Mouse (Mus musculus): Measurements from ENCODE around the gene Slc6a12. TPM values are rescaled to one million over a fixed set of nuclear protein-coding genes. Genes with fewer than 3 reads are reported as not detected.
"Not testable (repeated sequence)": the region's sequence is repeated elsewhere in the genome, so short reads cannot be mapped to it uniquely, and the experiment has no call there.

Slc6a12 gene
- polyA plus RNA-seq, 1 experiment from 2014 or later = 0.25 TPM

DNA sequence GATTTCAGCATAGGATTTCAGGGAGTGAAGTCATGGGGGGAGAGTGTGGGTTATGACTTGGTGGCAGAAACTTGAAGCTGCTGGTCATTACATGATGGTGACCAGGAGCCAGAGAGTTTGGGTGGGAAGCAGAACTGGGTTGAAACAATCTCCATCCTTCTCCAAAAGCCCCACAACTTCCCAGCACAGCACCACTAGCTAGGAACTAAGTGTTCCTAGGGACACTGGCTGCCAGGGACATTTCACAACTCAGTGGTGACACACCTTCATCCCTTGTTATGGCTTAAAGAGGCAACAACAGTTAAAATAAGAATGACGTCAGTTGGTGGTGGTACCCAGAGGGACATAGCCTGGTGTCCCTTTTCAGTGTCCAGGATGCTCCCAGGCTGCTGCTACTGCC, 13.2 kb downstream of the Slc6a12 start:
- WGBS = 79% methylated on average over 1 of the region's 1 CpGs
- H3K36me3 ChIP-seq = no peaks in the 10 kb centered on the region
- DNase-seq (ENCODE audit: low spot score) = no peak

DNA sequence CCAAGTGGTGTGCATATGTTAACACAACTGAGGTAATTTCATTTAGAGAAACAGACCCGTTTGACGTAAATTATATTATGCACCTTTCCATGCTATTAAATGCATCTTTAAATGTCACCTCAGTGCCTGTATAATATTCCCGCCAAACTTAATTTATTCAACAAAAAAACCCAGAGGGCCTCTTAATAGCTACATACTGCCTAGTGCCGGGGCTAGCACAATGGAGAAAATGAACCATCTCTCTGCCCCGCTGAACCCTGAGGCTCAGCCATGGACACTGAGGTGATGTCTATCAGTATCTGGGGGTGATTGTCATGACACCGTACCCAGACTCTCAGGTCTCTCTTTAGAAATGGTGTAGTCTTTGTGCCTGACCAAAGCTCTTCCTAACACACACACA, 14.4 kb downstream of the Slc6a12 start:
- no peak for DNase-seq (ENCODE audit: low spot score)
- H3K36me3 ChIP-seq = no peaks in the 10 kb centered on the region
- no peaks in the 10 kb centered on the region for H3K9me3 ChIP-seq
- no peak overlapping the region for H3K4me3 ChIP-seq
- 83% methylated on average over 6 of the region's 6 CpGs for WGBS
- peaks cover 30% of the 10 kb centered on the region for H3K27me3 ChIP-seq (ENCODE audit: insufficient read depth, poor library complexity, severe bottlenecking)
- H3K27ac ChIP-seq = no peak overlapping the region
- H3K4me1 ChIP-seq = no peaks in the 10 kb centered on the region

More for the DNA sequence above, 13.2 kb downstream of the Slc6a12 start:
- H3K27ac ChIP-seq = no peak overlapping the region
- H3K4me1 ChIP-seq = no peaks in the 10 kb centered on the region
- no peaks in the 10 kb centered on the region for H3K9me3 ChIP-seq
- no peak overlapping the region for H3K4me3 ChIP-seq
- H3K27me3 ChIP-seq (ENCODE audit: insufficient read depth, poor library complexity, severe bottlenecking) = peaks cover 21% of the 10 kb centered on the region; the same call in 1 of the 2 replicates

GRCm38 (mm10) chr6:121363061-121363460, 20.2 kb downstream of the Slc6a12 start:
- 65% methylated on average over 6 of the region's 6 CpGs for WGBS
- Histone ChIP-seq H3K27me3 (ENCODE audit: insufficient read depth, poor library complexity, severe bottlenecking) (peaks cover 39% of the 10 kb centered on the region), H3K36me3 (no peaks in the 10 kb centered on the region), H3K4me1 (no peaks in the 10 kb centered on the region), H3K4me3 (no peak overlapping the region), H3K9me3 (no peaks in the 10 kb centered on the region), H3K27ac (no peak overlapping the region)
- no peak for DNase-seq (ENCODE audit: low spot score)

DNA sequence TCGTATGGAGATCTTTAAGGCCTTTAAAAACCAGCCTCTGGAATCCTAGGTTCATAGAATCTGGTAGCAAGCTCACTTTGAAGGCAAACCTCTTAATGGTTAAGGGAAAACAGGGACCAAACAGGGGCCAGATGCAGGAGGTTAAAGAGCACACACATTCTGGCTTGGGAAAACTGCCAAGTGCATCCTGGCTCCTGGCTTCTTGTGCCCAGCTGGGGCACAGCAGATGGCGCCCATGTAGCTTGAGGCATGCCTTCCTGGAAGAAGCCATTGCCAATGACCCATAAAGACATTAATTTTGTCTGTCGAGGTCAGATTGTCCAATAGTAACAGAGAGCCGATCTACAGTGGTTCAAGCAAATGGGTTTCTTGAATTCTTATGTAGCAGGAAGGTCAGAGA, 21.1 kb downstream of the Slc6a12 start:
- Histone ChIP-seq H3K27me3 (ENCODE audit: insufficient read depth, poor library complexity, severe bottlenecking) (peaks cover 39% of the 10 kb centered on the region), H3K4me1 (no peaks in the 10 kb centered on the region), H3K27ac (no peak overlapping the region), H3K36me3 (no peaks in the 10 kb centered on the region), H3K9me3 (no peaks in the 10 kb centered on the region), H3K4me3 (no peak overlapping the region)
- DNase-seq (ENCODE audit: low spot score) = no peak
- WGBS = 79% methylated on average over 4 of the region's 4 CpGs

DNA sequence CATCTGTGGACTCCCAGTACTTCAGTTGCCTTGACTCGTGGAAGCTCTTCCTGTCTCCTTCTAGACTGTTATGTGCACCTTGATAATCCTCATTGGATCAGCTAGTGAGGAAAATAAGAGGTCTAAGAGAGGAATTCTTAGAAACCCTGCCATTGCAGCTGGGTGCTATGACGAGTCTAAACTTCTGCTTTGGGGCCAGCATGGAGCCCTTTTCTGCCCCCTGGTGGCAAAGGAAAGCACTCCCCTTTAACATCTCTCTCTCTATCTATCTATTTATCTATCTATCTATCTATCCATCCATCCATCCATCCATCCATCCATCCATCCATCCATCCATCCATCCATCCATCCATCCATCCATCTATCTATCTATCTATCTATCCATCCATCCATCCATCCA, 23.7 kb downstream of the Slc6a12 start:
- H3K27ac ChIP-seq; H3K4me1 ChIP-seq; H3K9me3 ChIP-seq; H3K36me3 ChIP-seq; H3K4me3 ChIP-seq; DNase-seq (ENCODE audit: low spot score): not testable (repeated sequence)
- peaks cover 27% of the 10 kb centered on the region for H3K27me3 ChIP-seq (ENCODE audit: insufficient read depth, poor library complexity, severe bottlenecking)
- 15% methylated on average over 2 of the region's 2 CpGs for WGBS

- 57% methylated on average over 3 of the region's 3 CpGs for WGBS
- H3K4me3 ChIP-seq = no peak overlapping the region
- no peaks in the 10 kb centered on the region for H3K4me1 ChIP-seq
- DNase-seq (ENCODE audit: low spot score) = no peak
- H3K9me3 ChIP-seq = no peaks in the 10 kb centered on the region
- H3K27me3 ChIP-seq (ENCODE audit: insufficient read depth, poor library complexity, severe bottlenecking) = peaks cover 22% of the 10 kb centered on the region
- H3K27ac ChIP-seq = no peak overlapping the region
- no peaks in the 10 kb centered on the region for H3K36me3 ChIP-seq
Measured at GRCm38 (mm10) chr6:121367099-121367498, 24.2 kb downstream of the Slc6a12 start.

DNA sequence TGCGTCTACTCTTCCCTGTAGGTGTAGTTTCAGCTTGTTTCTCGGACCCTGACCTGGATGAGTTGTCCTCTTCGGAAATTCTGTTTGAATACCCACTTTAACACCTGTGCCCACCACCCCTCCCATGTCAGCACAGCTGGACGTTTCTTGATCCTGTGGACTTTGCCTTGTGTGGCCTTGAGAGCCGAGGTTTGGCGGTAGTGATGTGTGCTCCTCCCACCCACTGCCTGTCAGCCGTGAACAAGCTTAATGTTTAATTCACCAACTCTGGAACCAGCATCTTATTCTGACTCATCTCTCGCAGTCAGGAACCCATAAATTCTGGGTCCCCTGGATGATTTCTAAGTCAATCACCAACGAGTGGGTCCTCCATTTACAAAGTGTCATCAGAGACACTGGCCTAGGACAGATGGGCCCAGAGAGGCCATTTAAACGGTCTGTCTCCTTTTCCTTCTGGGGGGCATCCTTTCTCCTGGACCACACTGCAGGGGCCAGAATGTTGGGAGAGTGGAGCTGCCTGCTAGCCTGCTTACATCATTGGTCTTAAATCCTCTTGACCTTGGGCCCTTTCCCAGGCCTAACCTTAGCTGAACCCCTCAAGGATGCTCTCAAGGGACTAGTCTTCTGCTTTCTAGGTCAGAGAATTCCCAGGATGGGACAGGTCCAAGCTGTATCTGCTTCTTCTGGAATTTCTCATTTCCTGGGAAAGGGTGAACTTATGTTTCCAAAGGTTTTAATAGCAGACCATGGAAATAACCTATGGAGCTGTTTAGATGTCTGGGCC, 28.5 kb downstream of the Slc6a12 start:
- H3K27ac ChIP-seq = no peak overlapping the region
- no peaks in the 10 kb centered on the region for H3K36me3 ChIP-seq
- no peaks in the 10 kb centered on the region for H3K4me1 ChIP-seq
- H3K27me3 ChIP-seq (ENCODE audit: insufficient read depth, poor library complexity, severe bottlenecking) = peaks cover 14% of the 10 kb centered on the region
- 72% methylated on average over 10 of the region's 10 CpGs for WGBS
- H3K4me3 ChIP-seq = no peak overlapping the region
- no peak for DNase-seq (ENCODE audit: low spot score)
- H3K9me3 ChIP-seq = no peaks in the 10 kb centered on the region

DNA sequence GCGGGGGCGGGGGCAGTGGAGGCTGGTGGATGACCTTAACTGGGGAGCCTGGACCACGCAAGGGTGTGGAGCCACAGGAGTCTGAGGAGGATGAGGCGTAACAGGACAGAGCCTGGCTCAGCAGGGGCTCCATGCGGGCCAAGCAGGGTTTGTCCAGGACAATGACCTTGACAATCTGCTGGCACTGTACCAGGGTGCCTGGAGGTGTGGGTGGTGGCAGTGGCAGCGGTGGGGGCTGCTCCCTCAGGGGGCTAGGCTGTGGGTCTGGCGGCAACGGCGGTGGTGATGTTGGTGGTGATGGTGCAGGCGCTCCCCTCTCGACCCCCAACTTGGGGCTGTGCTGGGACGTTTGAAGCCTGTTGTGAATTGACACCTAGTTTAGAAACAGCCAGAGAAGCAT, 33.3 kb downstream of the Slc6a12 start:
- Histone ChIP-seq H3K4me3 (no peak overlapping the region), H3K9me3 (no peaks in the 10 kb centered on the region), H3K27ac (no peak overlapping the region), H3K36me3 (no peaks in the 10 kb centered on the region), H3K4me1 (no peaks in the 10 kb centered on the region), H3K27me3 (ENCODE audit: insufficient read depth, poor library complexity, severe bottlenecking) (peaks cover 55% of the 10 kb centered on the region)
- WGBS = 53% methylated on average over 12 of the region's 12 CpGs
- no peak for DNase-seq (ENCODE audit: low spot score)

GRCm38 (mm10) chr6:121378256-121378655, 35.4 kb downstream of the Slc6a12 start:
- Histone ChIP-seq H3K27ac (no peak overlapping the region), H3K36me3 (no peaks in the 10 kb centered on the region), H3K4me3 (no peak overlapping the region), H3K4me1 (no peaks in the 10 kb centered on the region), H3K9me3 (no peaks in the 10 kb centered on the region), H3K27me3 (ENCODE audit: insufficient read depth, poor library complexity, severe bottlenecking) (peaks cover 74% of the 10 kb centered on the region)
- 53% methylated on average over 4 of the region's 4 CpGs for WGBS
- DNase-seq (ENCODE audit: low spot score) = no peak

DNA sequence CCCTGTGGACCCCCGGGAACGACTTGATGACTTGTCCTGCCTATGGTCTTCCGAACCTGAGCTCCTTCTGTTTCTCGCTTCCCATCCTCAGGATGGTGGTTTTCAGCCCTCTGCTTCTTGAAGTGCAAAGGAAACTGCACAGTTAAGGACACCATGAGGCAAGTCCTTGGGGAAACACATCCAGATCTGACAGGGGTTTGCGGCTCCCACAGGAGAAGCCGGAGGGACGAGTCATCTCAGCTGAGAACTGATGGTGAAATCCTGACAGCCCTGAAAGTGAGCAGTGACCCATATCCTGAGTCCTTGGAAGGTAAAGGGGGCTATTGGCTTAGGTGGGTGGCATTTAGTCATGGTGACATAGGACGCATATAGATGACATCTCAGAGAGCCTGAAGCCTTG, 37.7 kb downstream of the Slc6a12 start:
- peaks cover 78% of the 10 kb centered on the region for H3K27me3 ChIP-seq (ENCODE audit: insufficient read depth, poor library complexity, severe bottlenecking)
- H3K4me3 ChIP-seq = no peak overlapping the region
- 76% methylated on average over 8 of the region's 8 CpGs for WGBS
- no peak overlapping the region for H3K27ac ChIP-seq
- H3K4me1 ChIP-seq = no peaks in the 10 kb centered on the region
- H3K9me3 ChIP-seq = no peaks in the 10 kb centered on the region
- no peak for DNase-seq (ENCODE audit: low spot score)
- no peaks in the 10 kb centered on the region for H3K36me3 ChIP-seq

GRCm38 (mm10) chr6:121382071-121382470, 39.2 kb downstream of the Slc6a12 start:
- Histone ChIP-seq H3K4me3 (no peak overlapping the region), H3K27ac (no peak overlapping the region), H3K9me3 (no peaks in the 10 kb centered on the region), H3K36me3 (no peaks in the 10 kb centered on the region), H3K4me1 (no peaks in the 10 kb centered on the region), H3K27me3 (ENCODE audit: insufficient read depth, poor library complexity, severe bottlenecking) (peaks cover 80% of the 10 kb centered on the region)
- no peak for DNase-seq (ENCODE audit: low spot score)
- 63% methylated on average over 10 of the region's 10 CpGs for WGBS

DNA sequence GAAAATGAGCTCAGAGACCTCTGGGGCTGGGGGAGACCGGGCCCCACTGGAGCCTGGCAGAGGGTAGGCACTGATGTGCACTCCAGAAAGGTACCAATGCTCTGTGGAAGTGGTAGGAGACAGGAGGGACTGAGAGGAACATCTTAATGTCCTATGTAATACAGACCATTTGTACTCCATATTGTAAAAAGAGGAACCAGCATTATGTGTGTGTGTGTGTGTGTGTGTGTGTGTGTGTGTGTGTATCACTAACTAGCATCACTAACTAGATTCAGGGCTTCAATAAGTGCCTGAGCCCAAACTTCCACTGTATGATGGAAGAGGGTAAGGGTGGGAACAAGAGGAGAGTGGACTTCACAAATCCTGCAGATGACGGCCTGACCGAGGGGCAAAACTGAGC, 42.5 kb downstream of the Slc6a12 start:
- peaks cover 59% of the 10 kb centered on the region for H3K27me3 ChIP-seq (ENCODE audit: insufficient read depth, poor library complexity, severe bottlenecking)

GRCm38 (mm10) chr6:121392610-121393252, 49.9 kb downstream of the Slc6a12 start:
- WGBS = 74% methylated on average over 4 of the region's 4 CpGs
- Histone ChIP-seq H3K4me1 (no peaks in the 10 kb centered on the region), H3K36me3 (no peaks in the 10 kb centered on the region), H3K9me3 (0 out of 2 replicates have a peak, but pooled peaks cover 11% of the 10 kb centered on the region), H3K27me3 (ENCODE audit: insufficient read depth, poor library complexity, severe bottlenecking) (peaks cover 7% of the 10 kb centered on the region; the same call in 1 of the 2 replicates), H3K27ac (no peak overlapping the region), H3K4me3 (no peak overlapping the region)
- no peak for DNase-seq (ENCODE audit: low spot score)

More for the DNA sequence above, 42.5 kb downstream of the Slc6a12 start:
- Histone ChIP-seq H3K9me3 (no peaks in the 10 kb centered on the region), H3K4me1 (no peaks in the 10 kb centered on the region), H3K27ac (no peak overlapping the region), H3K4me3 (no peak overlapping the region), H3K36me3 (no peaks in the 10 kb centered on the region)
- 81% methylated on average over 3 of the region's 3 CpGs for WGBS
- DNase-seq (ENCODE audit: low spot score) = no peak

Data from heart, embryonic 10.5 days (tissue).